In genomic region chr9:67137681-67138080, GRCm38 (mm10) we compare ENCODE assay signal across 8 mouse cellular contexts.
A peak's percentile ranks its signal among the peaks of the same experiment; 100 is the strongest.
DNase-seq lines count a peak whose midpoint lies in the region; ATAC-seq lines count a peak whose summit lies in the region.

No protein-coding gene starts in this region.

- ATAC-seq in neural tube, embryonic 13.5 days (ENCODE audit: low read depth): no peak
- peak; percentile 73 for ATAC-seq in kidney, embryonic 15.5 days (replicated peaks; ENCODE audit: low FRiP score)
- ATAC-seq in stomach, embryonic 16.5 days (ENCODE audit: insufficient read depth, low FRiP score): peak; percentile 77
- ATAC-seq in megakaryocyte-erythroid progenitor cell, adult 5-6 weeks (replicated peaks; ENCODE audit: low FRiP score, low TSS enrichment, poor library complexity, severe bottlenecking): no peak

- H3K9me3 ChIP-seq in neural tube, embryonic 13.5 days: no peaks in the 10 kb centered on the region
- no peaks in the 10 kb centered on the region for H3K9me3 ChIP-seq in kidney, embryonic 15.5 days (replicated peaks)
- H3K9me3 ChIP-seq in stomach, embryonic 16.5 days (replicated peaks; ENCODE audit: control insufficient read depth, low read length): no peaks in the 10 kb centered on the region

- no peaks in the 10 kb centered on the region for H3K27me3 ChIP-seq in neural tube, embryonic 13.5 days
- H3K27me3 ChIP-seq in kidney, embryonic 15.5 days: no peaks in the 10 kb centered on the region
- H3K27me3 ChIP-seq in stomach, embryonic 16.5 days (ENCODE audit: control insufficient read depth, insufficient read depth, low read length): no peaks in the 10 kb centered on the region

- WGBS in neural tube, embryonic 13.5 days: 48% methylated on average over 5 of the region's 5 CpGs
- WGBS in kidney, embryonic 15.5 days: 32% methylated on average over 5 of the region's 5 CpGs
- WGBS in stomach, embryonic 16.5 days: 24% methylated on average over 5 of the region's 5 CpGs

- peaks cover 22% of the 10 kb centered on the region for H3K4me1 ChIP-seq in neural tube, embryonic 13.5 days (replicated peaks)
- peaks cover 22% of the 10 kb centered on the region for H3K4me1 ChIP-seq in kidney, embryonic 15.5 days
- H3K4me1 ChIP-seq in stomach, embryonic 16.5 days (ENCODE audit: control insufficient read depth, insufficient read depth, low read length): peaks cover 12% of the 10 kb centered on the region

- DNase-seq in adrenal gland, postnatal 10 days: peak; percentile 27
- no peak for DNase-seq in adrenal gland, postnatal 4 days (ENCODE audit: low spot score in 2 of 2)
- no peak for DNase-seq in neural tube, embryonic 10.5 days (ENCODE audit: extremely low spot score, low spot score)
- no peak for DNase-seq in testis, postnatal 10 days (ENCODE audit: low spot score)

- H3K27ac ChIP-seq in neural tube, embryonic 13.5 days (replicated peaks): peak overlapping the region; percentile 52
- peak overlapping the region; percentile 74 for H3K27ac ChIP-seq in kidney, embryonic 15.5 days
- peak overlapping the region; percentile 79 for H3K27ac ChIP-seq in stomach, embryonic 16.5 days (ENCODE audit: low read length)

- no peak overlapping the region for H3K9ac ChIP-seq in neural tube, embryonic 13.5 days
- H3K9ac ChIP-seq in kidney, embryonic 15.5 days: no peak overlapping the region
- H3K9ac ChIP-seq in stomach, embryonic 16.5 days (ENCODE audit: low read length): no peak overlapping the region

- no peak overlapping the region for H3K4me2 ChIP-seq in neural tube, embryonic 13.5 days
- H3K4me2 ChIP-seq in kidney, embryonic 15.5 days: no peak overlapping the region
- no peak overlapping the region for H3K4me2 ChIP-seq in stomach, embryonic 16.5 days (ENCODE audit: low read depth, low read length)

- no peaks in the 10 kb centered on the region for H3K36me3 ChIP-seq in neural tube, embryonic 13.5 days
- H3K36me3 ChIP-seq in kidney, embryonic 15.5 days: no peaks in the 10 kb centered on the region
- H3K36me3 ChIP-seq in stomach, embryonic 16.5 days (ENCODE audit: control insufficient read depth, insufficient read depth, low read length): no peaks in the 10 kb centered on the region

- no peak overlapping the region for H3K4me3 ChIP-seq in neural tube, embryonic 13.5 days
- no peak overlapping the region for H3K4me3 ChIP-seq in kidney, embryonic 15.5 days (replicated peaks)
- no peak overlapping the region for H3K4me3 ChIP-seq in stomach, embryonic 16.5 days (replicated peaks; ENCODE audit: low read length)

Comparison
In these comparisons a context has a peak if more than half of its experiments do, and no peak if none do; other contexts are left out.
1. ATAC-seq: peak in kidney, embryonic 15.5 days (single experiment) and stomach, embryonic 16.5 days (single experiment); none in neural tube, embryonic 13.5 days (single experiment) and megakaryocyte-erythroid progenitor cell, adult 5-6 weeks (single experiment).
2. Peak in every context shown above with its lines, with median percentiles within 50 percentile points of each other: H3K27ac ChIP-seq.